Mouse (Mus musculus) lung, embryonic 14.5 days (tissue): ENCODE measurements around the gene Gstt3. TPM values are rescaled to one million over a fixed set of nuclear protein-coding genes. Genes with fewer than 3 reads are reported as not detected.
"Not testable (repeated sequence)": the region's sequence is repeated elsewhere in the genome, so short reads cannot be mapped to it uniquely, and the experiment has no call there.

Source experiments
- ATAC-seq: fragments of 200-750 bp; cut with Nextera tagmentation; 2 replicates; pipeline ENCODE4 v1.8.0; 2017; ENCODE audit warnings: mild to moderate bottlenecking, moderate TSS enrichment, moderate library complexity; ENCODE audit not compliant: insufficient read depth
- DNase-seq: peaks from one replicate; pipeline ENCODE4 v3.0.0-alpha.2; 2015
- H3K27ac ChIP-seq: fragments of 300-500 bp; sonication (generic); 2 replicates; pipeline ENCODE4 v1.5.1; 2014; ENCODE audit warnings: low read depth, mild to moderate bottlenecking, moderate library complexity
- H3K27me3 ChIP-seq: fragments of 300-500 bp; sonication (generic); 2 replicates; pipeline ENCODE4 v1.6.1; 2014; ENCODE audit warnings: low read length, control low read depth; ENCODE audit not compliant: insufficient read depth
- H3K36me3 ChIP-seq: fragments of 300-500 bp; sonication (generic); 2 replicates; pipeline ENCODE4 v1.6.1; 2014; ENCODE audit warnings: control low read depth; ENCODE audit not compliant: insufficient read depth
- H3K4me1 ChIP-seq: fragments of 300-500 bp; sonication (generic); 2 replicates; pipeline ENCODE4 v1.6.1; 2014; ENCODE audit warnings: antibody characterized with exemption, control low read depth; ENCODE audit not compliant: insufficient read depth
- H3K4me2 ChIP-seq: fragments of 300-500 bp; sonication (generic); 2 replicates; pipeline ENCODE4 v1.6.1; 2014; ENCODE audit warnings: mild to moderate bottlenecking
- H3K4me3 ChIP-seq: fragments of 300-500 bp; sonication (generic); 2 replicates; pipeline ENCODE4 v1.5.1; 2014; ENCODE audit warnings: low read depth, low read length
- H3K9ac ChIP-seq: fragments of 300-500 bp; sonication (generic); 2 replicates; pipeline ENCODE4 v1.6.1; 2014
- H3K9me3 ChIP-seq: fragments of 300-500 bp; sonication (generic); 2 replicates; pipeline ENCODE4 v1.6.1; 2016; ENCODE audit warnings: low read depth, low read length, control low read depth
- CTCF ChIP-seq: IDR thresholded peaks from 2 replicates; pipeline ENCODE4 v1.5.1; 2016; ENCODE audit warnings: antibody characterized with exemption, low read depth
- WGBS: fragments of 180-500 bp; shearing (Covaris S2); extraction: QIAGEN DNeasy Blood & Tissue Kit; methylation state at CpG from one replicate; pipeline ENCODE4 v1.1.7; 2014; 5-methylcytosine and 5-hydroxymethylcytosine counted together
- polyA plus RNA-seq: library from polyadenylated mRNA; unstranded; fragments of >200 nt; fragmentation: Nextera tagmentation; extraction: Ambion mirVana; gene quantifications from 2 replicates; pipeline ENCODE4 v1.2.1, GENCODE M21; 2014

Gstt3 gene
- polyA plus RNA-seq, 1 experiment from 2014 or later = 19.8 TPM

DNA sequence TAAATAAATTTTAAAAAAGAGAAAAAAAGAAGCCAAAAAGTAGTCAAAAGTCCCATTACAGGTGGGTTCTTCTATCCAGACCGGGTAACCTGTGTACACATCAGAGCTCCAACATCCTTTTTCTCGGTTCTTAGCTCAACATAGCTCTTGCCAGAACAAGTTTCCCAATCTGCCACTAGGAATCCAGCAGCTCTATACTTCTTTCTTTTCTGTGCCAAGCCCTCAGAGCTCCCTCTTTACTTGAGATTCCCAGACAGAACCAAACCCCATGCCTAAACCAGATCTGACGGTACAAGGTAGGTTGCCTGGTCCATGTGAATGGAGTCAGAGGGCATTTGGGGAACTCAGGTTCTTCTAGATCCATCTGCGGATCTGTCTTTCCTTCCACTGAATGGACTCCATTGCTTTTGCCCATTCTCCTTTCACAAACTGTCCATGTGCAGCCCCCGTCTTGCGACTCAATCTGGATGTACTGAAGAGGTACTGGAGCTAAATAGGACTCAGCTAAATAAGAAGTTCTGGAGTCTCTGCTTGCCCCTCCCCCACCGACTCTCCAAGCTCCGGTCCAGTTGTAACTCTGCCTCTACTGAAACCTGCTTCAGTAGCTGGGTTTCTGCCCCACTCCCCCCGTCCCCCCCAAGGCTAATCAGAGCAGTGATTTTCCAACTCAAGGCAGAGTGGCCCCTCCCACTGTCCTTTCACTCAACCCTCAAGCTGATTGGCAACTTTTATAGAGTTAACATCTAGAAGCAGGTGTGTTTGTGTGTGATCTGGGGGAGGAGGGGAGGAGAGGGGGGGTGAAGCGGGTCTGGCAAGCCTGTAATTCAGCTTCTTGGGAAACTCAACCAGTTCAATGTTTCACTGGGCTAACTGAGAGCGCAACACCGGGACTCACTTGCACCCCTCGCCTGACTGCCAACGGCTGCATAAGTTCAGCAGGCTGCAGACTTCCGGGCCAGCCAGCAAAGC, 1.7 kb downstream of the Gstt3 start:
- H3K4me3 ChIP-seq = peak overlapping the region; percentile 44
- H3K4me1 ChIP-seq = no peaks in the 10 kb centered on the region
- TF ChIP-seq CTCF = no peak
- peak overlapping the region; percentile 36; the same call in 1 of the 2 replicates for H3K27ac ChIP-seq
- H3K36me3 ChIP-seq = no peaks in the 10 kb centered on the region
- DNase-seq = peak; percentile 29
- 34% methylated on average over 15 of the region's 15 CpGs for WGBS
- peaks cover 13% of the 10 kb centered on the region for H3K27me3 ChIP-seq
- peak overlapping the region; percentile 74 for H3K4me2 ChIP-seq
- H3K9me3 ChIP-seq = no peaks in the 10 kb centered on the region
- ATAC-seq = 0 out of 2 replicates have a peak, but pooled peaks have one; percentile 42
- H3K9ac ChIP-seq = no peak overlapping the region

- DNase-seq (no peak), ATAC-seq (no peak)
- no peak overlapping the region for H3K27ac ChIP-seq
- WGBS = 73% methylated on average over 2 of the region's 2 CpGs
- H3K9ac ChIP-seq = no peak overlapping the region
- H3K4me1 ChIP-seq = no peaks in the 10 kb centered on the region
- peaks cover 13% of the 10 kb centered on the region for H3K27me3 ChIP-seq
- H3K9me3 ChIP-seq = no peaks in the 10 kb centered on the region
- H3K4me3 ChIP-seq = no peak overlapping the region
- no peak for TF ChIP-seq CTCF
- no peak overlapping the region for H3K4me2 ChIP-seq
- H3K36me3 ChIP-seq = no peaks in the 10 kb centered on the region
Measured at GRCm38 (mm10) chr10:75777885-75778284, 3.3 kb downstream of the Gstt3 start.

- no peak overlapping the region for H3K9ac ChIP-seq
- H3K27ac ChIP-seq = no peak overlapping the region
- ATAC-seq = no peak
- no peak for TF ChIP-seq CTCF
- 91% methylated on average over 6 of the region's 6 CpGs for WGBS
- H3K36me3 ChIP-seq = no peaks in the 10 kb centered on the region
- H3K4me3 ChIP-seq = no peak overlapping the region
- H3K4me1 ChIP-seq = no peaks in the 10 kb centered on the region
- H3K9me3 ChIP-seq = no peaks in the 10 kb centered on the region
- DNase-seq = no peak
- peaks cover 13% of the 10 kb centered on the region for H3K27me3 ChIP-seq
- no peak overlapping the region for H3K4me2 ChIP-seq
Measured at GRCm38 (mm10) chr10:75776562-75776961, 4.7 kb downstream of the Gstt3 start.

- WGBS = 89% methylated on average over 9 of the region's 9 CpGs
- no peak overlapping the region for H3K9ac ChIP-seq
- DNase-seq = no peak
- TF ChIP-seq CTCF = no peak
- H3K4me2 ChIP-seq = no peak overlapping the region
- no peak for ATAC-seq
- no peaks in the 10 kb centered on the region for H3K9me3 ChIP-seq
- H3K27me3 ChIP-seq = no peaks in the 10 kb centered on the region
- H3K36me3 ChIP-seq = no peaks in the 10 kb centered on the region
- no peak overlapping the region for H3K4me3 ChIP-seq
- no peak overlapping the region for H3K27ac ChIP-seq
- H3K4me1 ChIP-seq = no peaks in the 10 kb centered on the region
Measured at GRCm38 (mm10) chr10:75774587-75774986, 6.6 kb downstream of the Gstt3 start.

DNA sequence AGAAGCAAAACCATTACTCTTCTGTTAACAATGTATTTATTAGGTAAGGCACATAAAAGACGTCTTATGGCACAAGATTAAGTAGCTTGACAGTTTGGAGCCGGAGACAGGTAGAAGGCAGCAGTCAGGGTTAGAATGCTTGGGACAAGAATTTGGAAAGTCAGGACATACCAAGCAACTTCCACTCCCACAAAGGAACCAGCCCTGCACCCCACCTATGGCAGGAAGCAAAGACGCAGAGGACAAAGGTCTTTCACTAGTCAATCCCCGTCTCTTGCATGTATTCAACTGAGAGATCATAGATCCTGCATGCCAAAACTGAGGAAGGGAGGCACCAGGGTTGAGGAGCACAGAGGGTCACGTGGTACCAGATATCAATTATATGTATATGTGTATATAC, 7.1 kb downstream of the Gstt3 start:
- H3K27me3 ChIP-seq = no peaks in the 10 kb centered on the region
- H3K27ac ChIP-seq = no peak overlapping the region
- H3K4me1 ChIP-seq = no peaks in the 10 kb centered on the region
- H3K4me3 ChIP-seq = no peak overlapping the region
- no peaks in the 10 kb centered on the region for H3K36me3 ChIP-seq
- TF ChIP-seq CTCF = no peak
- no peaks in the 10 kb centered on the region for H3K9me3 ChIP-seq
- H3K4me2 ChIP-seq = no peak overlapping the region
- WGBS = 85% methylated on average over 5 of the region's 5 CpGs
- DNase-seq = no peak
- no peak overlapping the region for H3K9ac ChIP-seq
- ATAC-seq = no peak

DNA sequence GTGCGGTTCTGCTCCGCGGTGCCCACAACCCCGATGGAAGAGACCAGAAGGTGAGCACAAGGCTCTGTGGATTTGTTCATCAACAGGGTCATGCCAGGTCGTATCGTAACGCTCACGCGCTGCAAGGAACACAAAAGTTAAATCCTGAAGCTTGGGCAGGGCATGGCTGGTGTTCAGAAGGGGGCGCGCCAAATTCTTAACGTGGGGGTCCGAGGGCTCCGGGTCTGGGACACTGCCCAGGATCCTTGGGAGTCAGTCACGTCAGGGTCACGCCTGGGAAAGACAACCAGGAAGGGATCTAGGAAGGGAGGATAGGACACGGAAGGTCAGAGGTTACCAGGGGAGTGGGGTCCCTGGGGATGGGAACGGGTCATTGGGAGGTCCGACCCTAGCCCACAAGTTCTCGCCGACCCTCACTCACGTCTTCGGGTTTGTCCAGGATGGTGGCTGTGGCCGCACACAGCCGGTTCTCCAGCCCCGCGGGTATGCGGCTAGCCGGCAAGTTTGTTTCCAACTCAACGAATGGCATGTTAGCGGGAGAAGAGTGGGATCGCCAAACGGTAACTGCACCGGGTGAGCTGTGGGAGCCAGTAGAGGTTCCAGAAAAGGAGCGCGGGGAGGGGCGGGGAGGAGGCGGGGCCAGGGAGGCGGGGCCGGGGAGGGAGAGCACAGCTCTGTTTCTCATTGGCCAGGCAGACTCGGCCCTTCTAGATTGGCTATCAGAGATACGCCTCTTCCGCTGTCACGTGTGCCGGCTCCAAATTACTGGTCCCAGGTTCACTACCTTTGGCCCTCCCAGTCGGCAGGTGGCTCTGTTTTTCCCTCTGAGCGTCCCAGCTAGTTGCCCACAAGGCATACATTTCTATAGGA, 8.2 kb downstream of the Gstt3 start, which contains the start of gene Ddt:
Ddt (minus strand) TSS at position 620 of the 870 bp plus-strand sequence.
- no peaks in the 10 kb centered on the region for H3K36me3 ChIP-seq
- H3K9me3 ChIP-seq = no peaks in the 10 kb centered on the region
- TF ChIP-seq CTCF = peak; percentile 34
- no peaks in the 10 kb centered on the region for H3K27me3 ChIP-seq
- under 1% methylated on average over 47 of the region's 47 CpGs for WGBS
- no peak within 1 kb of the TSS for H3K27ac ChIP-seq
- H3K4me3 ChIP-seq = peak within 1 kb of the TSS; percentile 64
- ATAC-seq (peak; percentile 96), DNase-seq (peak; percentile 91)
- H3K9ac ChIP-seq = peak within 1 kb of the TSS; percentile 65
- H3K4me1 ChIP-seq = no peaks in the 10 kb centered on the region
- peak within 1 kb of the TSS; percentile 98 for H3K4me2 ChIP-seq

DNA sequence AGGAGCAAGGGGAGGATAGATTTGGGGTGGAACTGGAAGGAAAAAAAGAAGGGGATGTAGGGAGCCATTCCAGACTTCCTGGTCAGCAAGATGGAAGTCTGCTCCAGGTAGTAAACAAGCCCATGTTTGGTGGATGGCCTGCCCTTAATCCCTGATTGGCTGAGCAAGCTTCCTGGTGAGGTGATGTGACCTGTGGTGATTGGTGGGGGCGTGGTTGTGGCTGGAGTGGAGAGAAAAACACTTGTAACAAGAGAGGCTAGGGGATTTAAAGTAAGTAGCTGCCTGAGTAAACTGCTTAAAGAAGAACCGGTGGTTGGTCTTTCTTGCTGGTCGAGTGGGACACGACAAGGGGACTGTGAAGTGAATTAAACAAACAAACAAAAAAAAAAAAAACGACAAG, 13.5 kb downstream of the Gstt3 start:
- not testable (repeated sequence) for H3K4me3 ChIP-seq, H3K9ac ChIP-seq, H3K9me3 ChIP-seq, H3K36me3 ChIP-seq, H3K27ac ChIP-seq, H3K27me3 ChIP-seq, H3K4me2 ChIP-seq, DNase-seq, H3K4me1 ChIP-seq, ATAC-seq
- WGBS = 18% methylated on average over 5 of the region's 5 CpGs
